Mouse (Mus musculus) midbrain, embryonic 12.5 days (tissue): ENCODE measurements around the gene Ttll13. TPM values are rescaled to one million over a fixed set of nuclear protein-coding genes. Genes with fewer than 3 reads are reported as not detected.

Source experiments
- ATAC-seq: fragments of 200-750 bp; cut with Nextera tagmentation; 2 replicates; pipeline ENCODE4 v1.8.0; 2017; ENCODE audit warnings: low read depth, moderate TSS enrichment, moderate library complexity; ENCODE audit not compliant: low FRiP score
- H3K27ac ChIP-seq: fragments of 300-500 bp; sonication (generic); replicated peaks from 2 replicates; pipeline ENCODE4 v1.5.1; 2016; ENCODE audit warnings: mild to moderate bottlenecking
- H3K27me3 ChIP-seq: fragments of 300-500 bp; sonication (generic); 2 replicates; pipeline ENCODE4 v1.6.1; 2016; ENCODE audit warnings: mild to moderate bottlenecking
- H3K36me3 ChIP-seq: fragments of 300-500 bp; sonication (generic); 2 replicates; pipeline ENCODE4 v1.6.1; 2016
- H3K4me1 ChIP-seq: fragments of 300-500 bp; sonication (generic); 2 replicates; pipeline ENCODE4 v1.6.1; 2016
- H3K4me2 ChIP-seq: fragments of 300-500 bp; sonication (generic); replicated peaks from 2 replicates; pipeline ENCODE4 v1.6.1; 2016; ENCODE audit warnings: mild to moderate bottlenecking, moderate library complexity
- H3K4me3 ChIP-seq: fragments of 300-500 bp; sonication (generic); 2 replicates; pipeline ENCODE4 v1.5.1; 2016; ENCODE audit warnings: mild to moderate bottlenecking
- H3K9ac ChIP-seq: fragments of 300-500 bp; sonication (generic); replicated peaks from 2 replicates; pipeline ENCODE4 v1.6.1; 2016; ENCODE audit warnings: mild to moderate bottlenecking, moderate library complexity
- H3K9me3 ChIP-seq: fragments of 300-500 bp; sonication (generic); 2 replicates; pipeline ENCODE4 v1.6.1; 2016; ENCODE audit warnings: mild to moderate bottlenecking
- WGBS: fragments of 180-500 bp; shearing (Covaris S2); methylation state at CpG from one replicate; pipeline ENCODE4 v1.1.7; 2016; 5-methylcytosine and 5-hydroxymethylcytosine counted together
- polyA plus RNA-seq: library from polyadenylated mRNA; unstranded; fragments of >200 nt; fragmentation: Nextera tagmentation; extraction: Ambion mirVana; gene quantifications from 2 replicates; pipeline ENCODE4 v1.2.1, GENCODE M21; 2016

Gene Ttll13
- polyA plus RNA-seq, 1 experiment from 2014 or later = 2.4 TPM

GRCm38 (mm10) chr7:80246859-80247258 lies 683 bp downstream of the Ttll13 start:
- no peaks in the 10 kb centered on the region for H3K9me3 ChIP-seq
- peak overlapping the region; percentile 50 for H3K4me3 ChIP-seq
- ATAC-seq = no peak
- 66% methylated on average over 7 of the region's 7 CpGs for WGBS
- H3K36me3 ChIP-seq = no peaks in the 10 kb centered on the region
- H3K27ac ChIP-seq = peak overlapping the region; percentile 88; the same call in 1 of the 2 replicates
- H3K4me2 ChIP-seq = peak overlapping the region; percentile 55
- no peaks in the 10 kb centered on the region for H3K4me1 ChIP-seq
- H3K9ac ChIP-seq = no peak overlapping the region
- peaks cover 11% of the 10 kb centered on the region; the same call in 1 of the 2 replicates for H3K27me3 ChIP-seq

DNA sequence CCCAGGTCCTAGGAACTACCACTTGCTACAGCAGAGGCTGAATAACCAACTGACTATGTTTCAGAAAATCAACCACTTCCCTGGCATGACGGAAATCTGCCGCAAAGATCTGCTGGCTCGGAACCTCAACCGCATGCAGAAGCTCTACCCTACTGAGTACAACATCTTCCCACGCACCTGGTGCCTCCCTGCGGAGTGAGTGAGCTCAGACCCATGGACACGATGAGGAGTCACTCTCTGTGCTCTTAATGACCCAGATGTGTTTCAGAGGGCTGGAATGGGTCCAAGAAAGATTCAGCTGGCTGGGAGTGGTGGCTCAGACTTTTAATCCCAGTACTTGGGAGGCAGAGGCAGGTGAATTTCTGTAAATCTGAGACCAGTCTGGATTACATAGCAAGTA lies 6.3 kb downstream of the Ttll13 start:
- Histone ChIP-seq H3K27ac (no peak overlapping the region), H3K4me2 (no peak overlapping the region)
- 85% methylated on average over 7 of the region's 7 CpGs for WGBS

GRCm38 (mm10) chr7:80252886-80253285 lies 6.7 kb downstream of the Ttll13 start:
- Histone ChIP-seq H3K4me2 (no peak overlapping the region), H3K27me3 (peaks cover 42% of the 10 kb centered on the region), H3K9ac (no peak overlapping the region), H3K9me3 (no peaks in the 10 kb centered on the region), H3K4me3 (no peak overlapping the region), H3K4me1 (no peaks in the 10 kb centered on the region), H3K27ac (no peak overlapping the region), H3K36me3 (no peaks in the 10 kb centered on the region)
- no peak for ATAC-seq
- WGBS = 91% methylated on average over 11 of the region's 11 CpGs

More for the DNA sequence above, 6.3 kb downstream of the Ttll13 start:
- Histone ChIP-seq H3K9ac (no peak overlapping the region), H3K4me1 (no peaks in the 10 kb centered on the region), H3K27me3 (peaks cover 38% of the 10 kb centered on the region), H3K4me3 (no peak overlapping the region), H3K9me3 (no peaks in the 10 kb centered on the region), H3K36me3 (no peaks in the 10 kb centered on the region)
- no peak for ATAC-seq

DNA sequence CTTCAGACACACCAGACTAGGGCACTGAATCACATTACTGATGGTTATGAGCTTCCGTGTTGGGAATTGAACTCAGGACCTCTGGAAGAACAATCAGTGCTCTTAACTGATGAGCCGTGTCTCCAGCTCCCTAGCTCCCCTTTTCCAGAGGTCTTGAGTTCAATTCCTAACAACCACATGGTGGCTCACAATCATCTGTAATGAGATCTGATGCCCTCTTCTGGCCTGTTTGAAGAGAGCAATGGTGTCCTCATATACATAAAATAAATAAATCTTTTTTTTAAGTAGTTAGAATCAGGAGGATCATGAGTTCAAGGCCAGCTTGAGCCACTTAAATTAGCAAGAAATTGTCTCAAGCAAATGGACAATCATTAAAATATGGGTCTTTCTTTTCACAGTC lies 9.8 kb downstream of the Ttll13 start:
- Histone ChIP-seq H3K4me3 (no peak overlapping the region), H3K27me3 (peaks cover 57% of the 10 kb centered on the region), H3K9ac (no peak overlapping the region), H3K4me1 (peaks cover 6% of the 10 kb centered on the region; the same call in 1 of the 2 replicates), H3K36me3 (no peaks in the 10 kb centered on the region), H3K27ac (no peak overlapping the region), H3K9me3 (no peaks in the 10 kb centered on the region), H3K4me2 (no peak overlapping the region)
- no peak for ATAC-seq
- WGBS = 79% methylated on average over 2 of the region's 2 CpGs

DNA sequence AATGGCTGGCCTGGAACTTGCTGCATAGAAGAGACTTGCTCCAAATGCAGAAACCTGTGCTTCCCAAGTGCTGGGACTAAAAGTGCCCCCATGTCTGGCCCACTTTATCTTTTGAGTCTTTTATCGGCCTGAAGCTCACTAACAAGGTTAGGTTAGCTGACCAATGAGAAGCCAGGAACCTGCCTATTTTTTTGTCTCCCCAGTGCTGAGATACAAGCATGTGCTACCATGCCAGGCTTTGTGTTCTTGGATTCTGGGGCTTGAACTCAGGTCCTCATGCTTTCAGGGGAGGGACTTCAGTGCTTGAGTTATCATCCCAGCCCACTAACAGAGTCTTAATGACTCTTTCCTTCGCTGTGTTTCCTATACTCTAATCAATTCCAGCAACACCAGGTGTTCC lies 11.5 kb downstream of the Ttll13 start:
- peaks cover 46% of the 10 kb centered on the region for H3K27me3 ChIP-seq

GRCm38 (mm10) chr7:80260625-80261371 lies 14.6 kb downstream of the Ttll13 start, which contains the start of gene Ngrn:
Gene Ngrn, plus strand, starts transcription at chr7:80261215.
- Histone ChIP-seq H3K36me3 (peaks cover 19% of the 10 kb centered on the region), H3K9ac (peak within 1 kb of the TSS; percentile 78), H3K4me3 (peak within 1 kb of the TSS; percentile 87), H3K4me2 (peak within 1 kb of the TSS; percentile 96), H3K9me3 (no peaks in the 10 kb centered on the region), H3K27me3 (peaks cover 35% of the 10 kb centered on the region), H3K27ac (peak within 1 kb of the TSS; percentile 54), H3K4me1 (peaks cover 14% of the 10 kb centered on the region)
- ATAC-seq = peak; percentile 95
- WGBS = 27% methylated on average over 40 of the region's 40 CpGs

More for the DNA sequence above, 11.5 kb downstream of the Ttll13 start:
- no peak overlapping the region for H3K9ac ChIP-seq
- no peaks in the 10 kb centered on the region for H3K9me3 ChIP-seq
- H3K4me2 ChIP-seq = no peak overlapping the region
- no peak overlapping the region for H3K4me3 ChIP-seq
- no peak for ATAC-seq
- 58% methylated on average over 2 of the region's 2 CpGs for WGBS
- peaks cover 14% of the 10 kb centered on the region for H3K4me1 ChIP-seq
- no peaks in the 10 kb centered on the region for H3K36me3 ChIP-seq
- no peak overlapping the region for H3K27ac ChIP-seq

GRCm38 (mm10) chr7:80261372-80261990 lies 15.3 kb downstream of the Ttll13 start:
- WGBS = 2% methylated on average over 29 of the region's 32 CpGs
- H3K27me3 ChIP-seq = peaks cover 35% of the 10 kb centered on the region
- H3K4me3 ChIP-seq = peak overlapping the region; percentile 87
- H3K4me2 ChIP-seq = peak overlapping the region; percentile 96
- peak; percentile 70 for ATAC-seq
- peaks cover 26% of the 10 kb centered on the region for H3K36me3 ChIP-seq
- H3K27ac ChIP-seq = peak overlapping the region; percentile 52; the same call in 1 of the 2 replicates
- H3K9me3 ChIP-seq = no peaks in the 10 kb centered on the region
- peak overlapping the region; percentile 78 for H3K9ac ChIP-seq
- H3K4me1 ChIP-seq = peaks cover 14% of the 10 kb centered on the region

DNA sequence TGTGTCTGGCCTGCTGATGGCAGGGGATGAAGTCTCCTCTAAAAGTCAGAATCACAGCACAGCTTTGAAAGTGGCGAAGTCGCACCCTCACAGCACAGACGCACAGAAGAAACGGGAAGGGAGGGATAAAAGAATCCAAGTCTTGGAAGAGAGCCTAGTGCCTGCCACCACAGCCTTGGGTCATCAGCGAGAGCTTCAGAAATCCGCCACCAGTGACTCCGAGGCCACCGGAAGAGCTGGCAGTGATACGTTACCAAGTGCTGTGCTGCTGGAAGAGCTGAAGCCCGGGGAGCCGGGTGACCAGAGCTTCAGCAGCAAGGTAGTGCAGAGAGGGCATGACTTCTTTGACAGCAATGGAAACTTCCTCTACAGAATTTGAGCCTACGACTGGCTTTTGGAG lies 18.4 kb downstream of the Ttll13 start:
- Histone ChIP-seq H3K4me1 (peaks cover 23% of the 10 kb centered on the region), H3K9ac (no peak overlapping the region), H3K4me2 (no peak overlapping the region), H3K27ac (no peak overlapping the region), H3K27me3 (peaks cover 6% of the 10 kb centered on the region), H3K36me3 (peaks cover 33% of the 10 kb centered on the region), H3K4me3 (no peak overlapping the region), H3K9me3 (no peaks in the 10 kb centered on the region)
- no peak for ATAC-seq
- 96% methylated on average over 12 of the region's 12 CpGs for WGBS

DNA sequence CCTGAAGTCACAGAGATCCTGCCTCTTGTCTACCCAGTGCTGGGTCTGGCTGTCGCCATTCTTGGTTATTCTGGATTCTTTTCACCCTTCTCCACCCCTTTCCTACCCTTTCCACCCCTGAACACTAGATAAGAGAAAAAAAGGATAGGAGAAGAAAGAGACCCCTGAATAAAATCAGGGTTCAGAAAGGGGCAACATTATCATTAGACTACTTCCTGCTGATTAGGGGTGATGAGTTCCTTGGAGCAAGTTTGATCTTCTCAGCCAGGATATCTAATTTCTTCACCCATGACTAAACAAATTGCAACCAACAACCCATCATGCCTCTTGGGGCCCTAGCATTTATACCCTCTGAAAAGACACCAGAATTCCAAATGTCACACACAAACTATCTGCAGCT lies 21.6 kb downstream of the Ttll13 start:
- no peak overlapping the region for H3K9ac ChIP-seq
- no peak overlapping the region for H3K4me3 ChIP-seq
- no peak for ATAC-seq
- H3K4me1 ChIP-seq = peaks cover 23% of the 10 kb centered on the region
- H3K27me3 ChIP-seq = no peaks in the 10 kb centered on the region
- 74% methylated on average over 1 of the region's 1 CpGs for WGBS
- peaks cover 40% of the 10 kb centered on the region for H3K36me3 ChIP-seq
- no peak overlapping the region for H3K27ac ChIP-seq
- no peaks in the 10 kb centered on the region for H3K9me3 ChIP-seq
- H3K4me2 ChIP-seq = no peak overlapping the region

DNA sequence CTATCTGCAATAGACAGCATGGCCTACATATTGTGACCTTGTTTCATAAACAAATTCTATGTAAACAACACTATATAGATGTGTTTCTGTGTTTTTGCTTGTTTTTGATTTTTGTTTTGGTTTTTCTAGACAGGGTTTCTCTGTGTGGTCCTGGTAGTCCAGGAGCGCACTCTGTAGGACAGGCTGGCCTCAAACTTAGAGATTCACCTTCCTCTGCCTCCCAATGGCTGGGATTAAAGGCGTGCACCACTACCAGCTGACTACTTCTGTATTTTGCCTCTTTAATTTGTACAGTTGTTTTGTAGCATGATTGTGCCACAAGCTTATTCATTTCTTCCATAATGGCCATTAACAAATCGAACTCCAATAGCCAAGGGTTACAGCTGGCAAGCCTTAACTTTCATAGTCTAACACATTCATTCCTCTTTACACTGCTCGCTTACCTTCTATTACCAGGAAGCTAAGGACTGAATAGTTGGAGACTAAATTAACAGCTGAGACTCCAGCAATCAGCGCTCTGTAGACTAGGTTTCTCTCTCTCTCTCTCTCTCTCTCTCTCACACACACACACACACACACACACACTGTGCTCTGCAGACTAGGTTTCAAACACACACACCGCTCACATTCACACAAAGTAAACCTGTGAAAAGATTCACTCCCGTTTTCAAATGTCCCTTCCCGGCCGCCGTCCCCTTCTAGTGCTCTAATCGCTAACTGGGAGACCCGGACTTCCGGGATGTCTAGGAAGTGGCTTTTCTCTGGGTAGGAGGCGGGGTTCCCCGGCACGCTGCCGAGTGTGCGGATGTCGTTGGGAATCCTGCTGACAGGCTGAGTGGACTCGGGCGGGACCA lies 22.9 kb downstream of the Ttll13 start, which contains the start of gene Vps33b:
Gene Vps33b, plus strand, starts transcription at position 753 of the 854 bp plus-strand sequence.
- H3K36me3 ChIP-seq = peaks cover 51% of the 10 kb centered on the region
- peak within 1 kb of the TSS; percentile 70 for H3K9ac ChIP-seq
- ATAC-seq = peak; percentile 90
- peaks cover 11% of the 10 kb centered on the region for H3K9me3 ChIP-seq
- peaks cover 23% of the 10 kb centered on the region for H3K4me1 ChIP-seq
- no peaks in the 10 kb centered on the region for H3K27me3 ChIP-seq
- peak within 1 kb of the TSS; percentile 87 for H3K4me3 ChIP-seq
- 4% methylated on average over 21 of the region's 21 CpGs for WGBS
- H3K4me2 ChIP-seq = peak within 1 kb of the TSS; percentile 92
- H3K27ac ChIP-seq = peak within 1 kb of the TSS; percentile 73

DNA sequence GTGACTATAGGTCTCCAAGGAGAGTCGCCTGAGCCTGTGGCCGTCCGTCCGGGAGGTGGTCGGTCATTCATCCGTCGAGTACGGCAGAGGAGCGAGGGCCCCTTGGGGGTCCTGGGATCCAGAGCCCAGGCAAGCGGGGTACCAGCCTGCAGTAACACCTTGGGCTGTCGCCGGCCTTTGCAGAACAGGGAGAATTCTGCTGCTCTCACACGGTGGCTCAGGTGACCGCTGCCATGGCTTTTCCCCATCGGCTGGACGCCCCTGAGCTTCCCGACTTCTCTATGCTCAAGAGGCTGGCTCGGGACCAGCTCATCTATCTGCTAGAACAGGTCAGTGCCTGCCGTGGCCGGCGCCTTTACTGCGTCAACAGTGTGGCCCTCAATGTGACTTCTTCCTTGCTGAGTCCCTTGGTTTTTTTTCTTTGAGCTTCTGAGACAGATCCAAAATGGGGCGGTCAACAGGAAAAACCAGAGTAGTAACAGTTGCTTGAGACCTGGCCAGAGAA lies 23.6 kb downstream of the Ttll13 start:
- peaks cover 23% of the 10 kb centered on the region for H3K4me1 ChIP-seq
- H3K9me3 ChIP-seq = peaks cover 18% of the 10 kb centered on the region
- H3K4me2 ChIP-seq = peak overlapping the region; percentile 92
- H3K9ac ChIP-seq = peak overlapping the region; percentile 70
- H3K27ac ChIP-seq = peak overlapping the region; percentile 73
- ATAC-seq = no peak
- no peaks in the 10 kb centered on the region for H3K27me3 ChIP-seq
- H3K4me3 ChIP-seq = peak overlapping the region; percentile 87
- WGBS = 1% methylated on average over 23 of the region's 23 CpGs
- peaks cover 51% of the 10 kb centered on the region for H3K36me3 ChIP-seq
